Mouse (Mus musculus) gastrocnemius, adult 2 months (tissue): ENCODE data around the gene Ptrh1. TPM values are rescaled to one million over a fixed set of nuclear protein-coding genes. Genes with fewer than 3 reads are reported as not detected.

ENCODE experiments used
- DNase-seq: peaks from one replicate; pipeline ENCODE4 v3.0.0; 2022
- H3K27ac ChIP-seq: fragments of 200-600 bp; 2 replicates; pipeline ENCODE4 v1.8.1; 2022; ENCODE audit warnings: mild to moderate bottlenecking
- H3K4me3 ChIP-seq: fragments of 200-600 bp; 2 replicates; pipeline ENCODE4 v1.8.1; 2022; ENCODE audit warnings: mild to moderate bottlenecking, moderate library complexity
- CTCF ChIP-seq: fragments of 200-600 bp; IDR thresholded peaks from 2 replicates; pipeline ENCODE4 v1.8.1; 2022; ENCODE audit warnings: antibody characterized with exemption, mild to moderate bottlenecking, moderate library complexity
- intact Hi-C: fragments of 180-260 bp; cut with DNase I; formaldehyde crosslinking; loops from one replicate; pipeline ENCODE4 v1.15.1; 2025
- total RNA-seq, 2 experiments: library from RNA; stranded (reverse); gene quantifications; 2 replicates each; pipeline ENCODE4 v1.2.3; 2021

Ptrh1 gene
- total RNA-seq, 2 experiments from 2014 or later: 1.3 to 2.5 TPM

- peak overlapping the region; percentile 67 for H3K4me3 ChIP-seq
- intact Hi-C loops: no loop called here
- peak overlapping the region; percentile 28; the same call in 1 of the 2 replicates for H3K27ac ChIP-seq
- peak; percentile 61 for DNase-seq
- TF ChIP-seq CTCF: no peak
Measured at GRCm38 (mm10) chr2:32741273-32742172, 34.1 kb upstream of the Ptrh1 start.

GRCm38 (mm10) chr2:32742173-32742531 lies 33.4 kb upstream of the Ptrh1 start:
- no peak for DNase-seq
- TF ChIP-seq CTCF: no peak
- Histone ChIP-seq H3K27ac (no peak overlapping the region), H3K4me3 (peak overlapping the region; percentile 67)
- intact Hi-C loops: no loop called here

DNA sequence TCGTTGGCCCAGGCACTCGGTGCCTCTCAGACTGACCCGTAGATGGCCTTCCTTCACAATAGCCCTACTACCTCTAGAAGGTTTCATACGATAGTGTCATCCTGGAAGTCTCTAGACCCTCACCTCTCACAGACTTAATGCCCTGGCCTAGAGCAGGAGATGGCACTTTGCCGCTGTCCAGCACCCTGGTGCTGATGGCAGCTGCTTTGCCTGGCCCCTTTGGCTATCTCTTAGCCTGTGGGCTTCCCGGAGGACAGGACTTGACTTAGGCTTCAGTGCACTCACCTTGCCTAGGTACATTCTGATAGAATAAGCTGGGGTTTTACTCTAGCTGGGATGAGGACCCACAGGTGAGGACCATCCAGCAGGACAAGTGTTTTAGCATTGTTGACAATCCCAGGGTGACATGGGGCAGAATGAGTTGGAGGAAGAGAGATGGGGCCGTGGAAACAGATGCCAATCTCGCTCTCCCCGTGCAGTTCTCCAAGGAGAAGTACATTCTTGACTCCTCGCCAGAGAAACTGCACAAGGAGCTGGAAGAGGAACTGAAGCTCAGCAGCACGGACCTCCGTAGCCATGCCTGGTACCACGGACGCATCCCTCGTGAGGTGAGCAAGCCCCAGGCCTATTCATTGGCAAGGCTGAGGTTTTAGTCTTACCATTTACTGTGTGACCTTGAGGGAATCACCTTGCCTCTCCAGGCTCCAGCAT lies 31.2 kb upstream of the Ptrh1 start:
- Histone ChIP-seq H3K4me3 (no peak overlapping the region), H3K27ac (no peak overlapping the region)
- no peak for DNase-seq
- intact Hi-C loops: no loop called here
- TF ChIP-seq CTCF: no peak

GRCm38 (mm10) chr2:32749082-32749481 lies 26.5 kb upstream of the Ptrh1 start:
- intact Hi-C loops: no loop called here
- no peak for DNase-seq
- H3K4me3 ChIP-seq: no peak overlapping the region
- H3K27ac ChIP-seq: no peak overlapping the region
- no peak for TF ChIP-seq CTCF

DNA sequence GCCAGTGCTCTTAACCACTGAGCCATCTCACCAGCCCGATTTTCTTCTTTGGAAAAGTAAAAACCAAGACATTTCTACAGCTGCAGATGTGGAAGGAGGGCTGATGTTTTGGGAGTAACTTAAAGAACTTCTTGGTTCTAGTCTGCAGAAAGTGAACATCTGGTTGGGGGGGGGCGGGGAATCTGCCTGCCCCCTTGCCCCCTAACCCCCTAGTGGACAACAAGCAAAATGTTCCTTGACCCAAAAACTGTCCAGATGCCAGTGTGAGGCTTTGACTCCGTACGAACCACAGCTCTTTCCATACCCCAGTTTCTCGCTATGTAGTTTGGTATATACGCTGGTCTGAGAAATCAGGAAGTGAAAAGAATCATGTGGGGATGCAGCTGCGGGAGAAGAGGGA lies 25.4 kb upstream of the Ptrh1 start:
- intact Hi-C loops: no loop called here
- no peak overlapping the region for H3K4me3 ChIP-seq
- H3K27ac ChIP-seq: no peak overlapping the region
- no peak for DNase-seq
- TF ChIP-seq CTCF: peak; percentile 9

DNA sequence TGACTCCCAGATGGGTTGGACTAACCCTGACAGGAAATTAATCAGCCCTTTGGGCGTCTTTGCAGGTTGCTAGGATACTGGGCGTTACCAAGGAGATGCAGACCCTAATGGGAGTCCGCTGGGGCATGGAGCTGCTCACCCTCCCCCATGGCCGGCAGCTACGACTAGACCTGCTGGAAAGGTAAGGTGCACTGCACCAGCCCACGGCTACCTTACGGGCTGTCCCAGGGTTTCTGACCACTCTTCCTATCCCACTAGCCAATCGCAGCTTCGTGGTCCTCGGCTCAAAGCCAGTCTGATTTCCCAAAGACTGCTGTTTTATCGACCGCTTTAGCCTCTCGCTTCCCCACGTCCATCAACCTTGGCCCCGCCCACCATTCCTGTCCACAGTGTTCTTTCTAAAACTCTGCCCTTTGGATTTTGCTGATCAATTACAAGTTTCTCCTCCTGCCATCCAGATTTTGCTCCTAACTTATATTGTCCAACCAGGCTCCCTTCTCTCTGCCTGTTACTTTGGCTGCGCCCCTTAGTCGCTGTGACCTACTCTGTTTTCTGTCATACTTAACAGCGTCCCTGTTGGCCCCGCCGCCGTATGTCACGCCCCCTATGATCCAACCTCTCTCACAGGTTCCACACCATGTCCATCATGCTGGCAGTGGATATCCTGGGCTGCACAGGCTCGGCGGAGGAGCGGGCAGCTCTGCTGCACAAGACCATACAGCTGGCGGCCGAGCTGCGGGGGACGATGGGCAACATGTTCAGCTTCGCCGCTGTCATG lies 24.5 kb upstream of the Ptrh1 start:
- Histone ChIP-seq H3K27ac (no peak overlapping the region), H3K4me3 (peak overlapping the region; percentile 31)
- DNase-seq: no peak
- intact Hi-C loops: no loop called here
- no peak for TF ChIP-seq CTCF

DNA sequence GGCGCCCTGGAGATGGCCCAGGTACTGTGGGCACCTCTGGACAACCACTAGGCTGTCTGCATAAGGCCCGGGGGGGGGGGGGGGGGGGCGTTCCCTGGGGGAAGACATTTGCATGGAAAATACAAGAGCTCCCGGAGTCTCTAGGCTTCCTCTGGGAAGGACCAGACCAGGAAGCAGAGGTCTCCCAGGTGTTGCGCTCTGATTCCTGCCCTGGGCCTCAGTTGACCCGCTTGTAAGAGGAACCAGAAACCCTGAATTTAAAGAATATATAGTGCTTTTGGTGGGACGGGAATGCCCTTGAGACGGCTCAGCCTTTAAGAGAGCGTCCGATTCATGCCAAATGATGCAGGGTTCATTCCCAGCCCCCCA lies 23.9 kb upstream of the Ptrh1 start:
- no peak for DNase-seq
- no peak for TF ChIP-seq CTCF
- Histone ChIP-seq H3K4me3 (peak overlapping the region; percentile 31; the same call in 1 of the 2 replicates), H3K27ac (no peak overlapping the region)
- intact Hi-C loops: no loop called here

DNA sequence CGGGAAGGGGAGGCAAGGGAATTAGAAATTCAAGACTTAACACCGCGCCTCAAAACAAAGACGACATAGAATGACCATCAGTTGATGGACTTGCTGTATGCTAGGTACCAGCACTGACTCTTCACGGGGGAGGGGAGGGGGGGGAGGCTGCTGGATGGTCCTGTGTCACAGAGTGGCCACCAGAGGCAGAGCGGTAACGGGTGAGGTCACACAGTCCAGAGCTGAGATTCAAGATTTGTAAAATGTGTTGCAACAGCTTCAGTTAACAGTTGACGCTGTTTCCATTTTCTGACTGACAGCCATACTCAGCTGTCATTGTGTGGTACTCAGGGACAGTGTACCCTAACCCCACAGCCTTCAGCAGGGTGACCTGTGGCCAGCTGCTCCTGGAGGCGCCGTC lies 23.4 kb upstream of the Ptrh1 start:
- no peak for TF ChIP-seq CTCF
- no peak for DNase-seq
- H3K27ac ChIP-seq: no peak overlapping the region
- intact Hi-C loops: no loop called here
- H3K4me3 ChIP-seq: no peak overlapping the region

DNA sequence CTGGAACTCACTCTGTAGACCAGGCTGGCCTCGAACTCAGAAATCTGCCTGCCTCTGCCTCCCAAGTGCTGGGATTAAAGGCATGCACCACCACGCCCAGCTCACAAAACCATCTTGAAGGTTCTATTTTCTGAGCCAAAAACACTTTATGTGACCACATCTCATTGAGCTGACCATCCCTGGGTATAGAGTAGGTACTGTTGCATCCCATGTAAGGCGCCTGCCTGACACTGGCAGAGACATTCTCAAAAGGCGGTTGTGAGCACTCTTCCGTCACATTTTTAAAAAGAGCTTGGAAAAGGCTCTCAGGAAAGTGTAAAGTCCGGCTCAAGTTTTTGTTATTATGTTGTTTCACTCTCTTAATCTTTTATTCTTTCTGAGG lies 18.9 kb upstream of the Ptrh1 start:
- TF ChIP-seq CTCF: no peak
- intact Hi-C loops: loop anchor here (1.0 kb wide), 1 partner anchor 42 kb away; no protein-coding TSS in a partner anchor
- DNase-seq: no peak
- peak overlapping the region; percentile 46; the same call in 1 of the 2 replicates for H3K27ac ChIP-seq
- H3K4me3 ChIP-seq: peak overlapping the region; percentile 93

DNA sequence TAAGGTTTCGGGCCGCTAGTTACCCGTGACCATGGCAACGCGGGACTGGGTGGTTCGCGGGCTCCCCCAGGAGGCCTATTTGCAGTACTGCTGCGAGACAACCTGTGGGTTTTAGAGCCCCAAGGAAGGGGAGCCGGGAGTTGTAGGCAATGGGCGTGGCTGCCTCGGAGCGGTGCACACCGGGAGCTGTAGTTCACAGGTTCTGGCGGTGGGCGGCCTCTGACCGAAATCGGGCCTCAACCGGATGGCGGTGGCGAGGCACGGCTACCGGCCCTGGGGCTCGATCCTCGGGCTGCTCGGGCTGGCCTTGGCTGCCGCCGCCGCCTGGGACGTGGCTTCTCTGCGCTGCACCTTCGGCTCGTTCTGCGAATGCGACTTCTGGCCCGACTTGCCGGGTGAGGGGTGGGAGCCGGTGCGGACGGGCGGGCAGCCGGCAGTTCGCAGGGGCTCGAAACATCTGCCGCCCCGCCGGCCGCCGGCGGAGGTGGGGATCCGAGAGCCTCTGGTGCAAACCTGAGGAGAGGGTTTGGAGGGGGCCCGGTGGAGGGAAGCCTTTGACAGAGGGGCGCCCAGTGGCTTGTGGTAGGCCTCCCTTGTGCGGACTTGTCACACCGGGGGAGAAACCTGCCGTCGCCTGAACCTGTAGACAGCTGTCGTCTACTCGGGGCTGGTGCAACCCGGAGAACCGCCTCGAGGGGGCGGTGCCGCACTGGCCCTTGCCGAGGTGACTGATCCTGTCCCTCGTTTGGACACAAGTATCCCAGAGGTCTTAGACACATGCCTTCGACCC lies 18.3 kb upstream of the Ptrh1 start, which contains the start of gene Tor2a:
Tor2a (plus strand) TSS at position 179 of the 790 bp plus-strand sequence.
- peak within 1 kb of the TSS; percentile 93 for H3K4me3 ChIP-seq
- DNase-seq: peak; percentile 98
- H3K27ac ChIP-seq: peak within 1 kb of the TSS; percentile 90
- peak; percentile 98 for TF ChIP-seq CTCF
- intact Hi-C loops: loop anchor here (1.0 kb wide), 1 partner anchor 43 kb away; no protein-coding TSS in a partner anchor

- no peak for TF ChIP-seq CTCF
- no peak overlapping the region for H3K4me3 ChIP-seq
- H3K27ac ChIP-seq: no peak overlapping the region
- no peak for DNase-seq
- intact Hi-C loops: no loop called here
Measured at GRCm38 (mm10) chr2:32758503-32758902, 17.1 kb upstream of the Ptrh1 start.

DNA sequence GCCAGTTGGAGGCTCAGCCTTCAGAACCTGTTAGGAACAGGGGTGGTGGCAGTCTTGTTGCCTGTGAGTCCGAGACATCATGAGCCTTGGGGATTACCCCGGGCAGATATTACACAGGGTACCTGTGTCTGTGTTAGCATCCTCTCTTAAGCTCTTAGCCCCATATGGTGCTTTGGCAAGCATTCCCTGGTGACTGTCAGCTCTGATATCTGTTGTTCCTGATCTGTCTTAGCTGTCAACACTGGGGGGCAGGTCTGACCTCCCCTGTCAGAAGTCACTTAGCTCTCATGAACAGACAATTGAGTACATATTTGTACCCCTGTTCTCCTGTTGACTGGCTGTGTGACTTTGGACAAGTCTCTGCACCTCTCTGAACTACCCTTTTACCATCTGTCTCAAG lies 16.6 kb upstream of the Ptrh1 start:
- DNase-seq: no peak
- Histone ChIP-seq H3K27ac (no peak overlapping the region), H3K4me3 (no peak overlapping the region)
- TF ChIP-seq CTCF: no peak
- intact Hi-C loops: no loop called here
